Comparison of ENCODE assay signal across 16 mouse cellular contexts in the genomic region with DNA sequence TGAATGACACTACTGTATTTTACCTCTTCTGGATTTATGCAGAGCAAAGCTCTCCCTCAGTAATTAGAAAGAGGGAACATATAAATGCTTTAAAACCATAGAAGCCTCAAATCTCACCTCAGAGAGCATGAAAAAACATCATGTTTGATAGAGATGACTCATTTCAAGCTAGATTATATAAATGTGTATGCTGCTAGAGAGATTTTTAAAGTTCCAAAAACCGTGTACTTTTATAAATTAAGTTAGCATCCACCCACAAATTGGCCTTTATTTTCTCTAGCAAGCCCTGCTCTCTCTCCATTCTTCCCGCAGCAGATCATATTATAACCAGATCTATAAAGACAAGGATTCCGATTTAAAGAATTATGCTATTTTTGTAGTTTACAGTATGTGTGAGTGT.
"Had no signal": no experiment of that assay in that cellular context is flagged by ENCODE, and none has a peak within 500 bp of the region (broad histone marks: within the 10 kb centered on the region; RNA-seq: fewer than 3 reads in every experiment).

No protein-coding gene starts in this region.

- DNase-seq: retina, postnatal 1 day; right cerebral cortex, adult 18-20 months; right cerebral cortex, postnatal 14 days; right cerebral cortex, postnatal 25 days; right cerebral cortex, postnatal 4 days; spleen, adult 18-20 months; thymus, adult 18-20 months; thymus, adult 2 months; thymus, postnatal 14 days; thymus, postnatal 25 days; thymus, postnatal 36 days; thymus, postnatal 4 days had no signal

- H3K27ac ChIP-seq: neural tube, embryonic 13.5 days; neural tube, embryonic 15.5 days; stomach, embryonic 15.5 days; stomach, postnatal 0 days had no signal

- H3K4me3 ChIP-seq: neural tube, embryonic 13.5 days; neural tube, embryonic 15.5 days; stomach, embryonic 15.5 days had no signal
